Mouse (Mus musculus) left cerebral cortex, adult 2 months (tissue): ENCODE measurements around the gene Ptp4a2. TPM values are rescaled to one million over a fixed set of nuclear protein-coding genes. Genes with fewer than 3 reads are reported as not detected.
A peak's percentile ranks its signal among the peaks of the same experiment; 100 is the strongest.

ENCODE experiments used
- DNase-seq, 2 experiments: peaks; one replicate each; pipeline ENCODE4 v3.0.0; 2021 to 2022; ENCODE audit warnings: low spot score in 2 of 2, mixed read lengths in 1 of 2; ENCODE audit errors: extremely low spot score in 1 of 2
- H3K27ac ChIP-seq: fragments of 200-600 bp; 2 replicates; pipeline ENCODE4 v1.8.1; 2022
- H3K4me3 ChIP-seq: fragments of 200-600 bp; 2 replicates; pipeline ENCODE4 v1.8.1; 2022
- CTCF ChIP-seq: fragments of 200-600 bp; IDR thresholded peaks from 2 replicates; pipeline ENCODE4 v1.8.1; 2022; ENCODE audit warnings: antibody characterized with exemption, mild to moderate bottlenecking, moderate library complexity
- intact Hi-C: fragments of 180-260 bp; cut with DNase I; formaldehyde crosslinking; loops from one replicate; pipeline ENCODE4 v1.15.1; 2025
- total RNA-seq, 2 experiments: library from RNA; stranded (reverse); gene quantifications; 2 replicates each; pipeline ENCODE4 v1.2.3; 2021

Ptp4a2 gene
- total RNA-seq, 2 experiments from 2014 or later: 126 to 131 TPM

DNA sequence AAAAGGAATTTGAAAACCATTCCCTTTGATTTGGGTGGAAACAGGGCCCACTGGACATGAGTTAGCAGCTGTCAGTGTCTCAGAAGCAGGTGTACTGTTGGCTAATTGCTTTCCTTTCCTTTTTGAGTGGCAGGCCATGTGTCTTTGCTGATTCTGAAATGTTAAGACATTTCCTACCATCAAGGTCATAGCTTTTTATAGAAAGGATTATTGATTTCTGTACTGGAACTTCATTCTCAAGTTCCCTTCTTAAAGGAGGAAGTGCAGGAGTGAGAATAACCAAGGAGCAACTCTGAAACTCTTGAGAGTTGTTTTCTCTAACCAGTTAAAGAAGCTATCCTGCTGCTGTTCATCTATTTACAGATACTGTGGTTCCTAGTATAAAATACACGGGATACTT, 18.8 kb downstream of the Ptp4a2 start:
- no peak overlapping the region for H3K4me3 ChIP-seq
- H3K27ac ChIP-seq: no peak overlapping the region
- TF ChIP-seq CTCF: no peak
- no peak for DNase-seq
- intact Hi-C loops: no loop called here

DNA sequence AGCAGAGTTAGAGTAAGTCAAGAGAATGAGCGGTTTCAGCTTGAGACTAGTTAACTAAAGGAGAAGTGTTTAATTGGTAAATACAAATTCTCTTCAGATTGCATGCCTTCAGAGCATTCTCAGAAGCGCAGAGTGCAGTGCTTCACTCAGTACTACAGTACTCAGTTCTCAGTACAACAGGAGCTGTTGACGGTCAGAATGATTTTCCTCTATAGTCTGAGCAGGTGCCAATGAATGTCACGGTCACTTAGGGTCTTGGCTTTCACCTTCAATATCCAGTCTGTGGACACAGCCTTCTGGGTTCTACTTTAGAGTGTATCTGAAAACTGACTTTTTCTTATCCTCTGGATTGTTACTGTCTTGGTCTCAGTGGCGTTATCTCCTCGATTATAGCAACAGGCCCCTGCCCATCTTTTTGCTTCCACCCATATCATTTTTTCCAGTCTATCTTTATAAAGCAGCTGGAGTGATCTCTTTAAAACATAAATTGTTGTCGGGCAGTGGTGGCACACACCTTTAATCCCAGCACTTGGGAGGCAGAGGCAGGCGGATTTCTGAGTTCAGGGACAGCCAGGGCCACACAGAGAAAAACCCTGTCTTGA, 19.4 kb downstream of the Ptp4a2 start:
- TF ChIP-seq CTCF: no peak
- no peak for DNase-seq
- no peak overlapping the region for H3K27ac ChIP-seq
- no peak overlapping the region for H3K4me3 ChIP-seq
- intact Hi-C loops: no loop called here

GRCm38 (mm10) chr4:129834581-129834980, 23.6 kb downstream of the Ptp4a2 start:
- DNase-seq: no peak
- no peak overlapping the region for H3K27ac ChIP-seq
- intact Hi-C loops: no loop called here
- no peak overlapping the region for H3K4me3 ChIP-seq
- TF ChIP-seq CTCF: no peak

DNA sequence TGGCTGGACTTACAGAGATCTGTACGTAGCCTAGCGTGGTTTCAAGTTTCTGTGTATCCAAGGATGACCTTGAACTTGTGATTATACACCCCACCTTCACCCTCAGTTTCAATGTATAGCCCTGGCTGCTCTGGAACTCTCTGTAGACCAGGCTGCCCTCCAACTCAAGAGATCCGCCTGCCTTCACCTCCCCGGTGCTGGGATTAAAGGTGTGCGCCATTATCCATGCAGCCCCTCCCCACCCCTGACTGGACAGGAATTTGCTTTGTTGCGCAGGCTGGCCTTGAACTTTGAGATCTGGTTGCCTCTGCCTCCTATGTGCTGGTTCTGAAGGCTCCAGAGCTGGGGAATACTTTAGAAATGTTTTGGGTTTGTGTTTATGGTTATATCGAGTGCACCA, 24.3 kb downstream of the Ptp4a2 start:
- DNase-seq: no peak
- no peak overlapping the region for H3K4me3 ChIP-seq
- no peak for TF ChIP-seq CTCF
- no peak overlapping the region for H3K27ac ChIP-seq
- intact Hi-C loops: no loop called here

- Histone ChIP-seq H3K27ac (no peak overlapping the region), H3K4me3 (no peak overlapping the region)
- intact Hi-C loops: no loop called here
- no peak for TF ChIP-seq CTCF
- no peak for DNase-seq
Measured at GRCm38 (mm10) chr4:129839866-129840555, 29.0 kb downstream of the Ptp4a2 start.

GRCm38 (mm10) chr4:129846823-129847222, 35.8 kb downstream of the Ptp4a2 start:
- H3K4me3 ChIP-seq: no peak overlapping the region
- peak; percentile 23 for TF ChIP-seq CTCF
- intact Hi-C loops: no loop called here
- no peak overlapping the region for H3K27ac ChIP-seq
- no peak for DNase-seq

- no peak; the same call in none of the 2 replicates for TF ChIP-seq CTCF
Measured at GRCm38 (mm10) chr4:129850491-129850890, 39.5 kb downstream of the Ptp4a2 start.

GRCm38 (mm10) chr4:129851861-129852260, 40.8 kb downstream of the Ptp4a2 start:
- TF ChIP-seq CTCF: no peak
- H3K4me3 ChIP-seq: no peak overlapping the region
- intact Hi-C loops: no loop called here
- 0 out of 2 replicates have a peak overlapping the region, but pooled peaks have one; percentile 3 for H3K27ac ChIP-seq
- DNase-seq: no peak

More at GRCm38 (mm10) chr4:129850491-129850890, 39.5 kb downstream of the Ptp4a2 start:
- H3K4me3 ChIP-seq: no peak overlapping the region
- DNase-seq: no peak
- H3K27ac ChIP-seq: no peak overlapping the region
- intact Hi-C loops: no loop called here

- DNase-seq: no peak
- no peak overlapping the region for H3K4me3 ChIP-seq
- H3K27ac ChIP-seq: no peak overlapping the region
- TF ChIP-seq CTCF: no peak
- intact Hi-C loops: no loop called here
Measured at GRCm38 (mm10) chr4:129853053-129853452, 42.0 kb downstream of the Ptp4a2 start.

DNA sequence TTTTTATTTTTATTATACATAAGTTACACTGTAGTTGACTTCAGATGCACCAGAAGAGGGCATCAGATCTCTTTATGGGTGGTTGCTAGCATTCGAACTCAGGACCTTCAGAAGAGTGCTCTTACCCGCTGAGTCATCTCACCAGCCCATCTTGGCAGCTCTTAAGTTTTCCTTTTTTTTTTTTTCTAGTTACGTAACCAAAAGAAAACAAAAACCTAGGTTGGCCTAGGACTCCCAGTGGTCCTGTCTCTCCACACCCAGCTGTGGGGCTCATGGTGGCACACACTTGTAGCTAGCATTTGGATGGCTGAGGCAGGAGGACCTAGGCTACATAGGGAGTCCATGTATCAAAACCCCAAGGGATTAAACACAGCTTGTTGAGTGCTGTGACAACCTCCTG, 43.0 kb downstream of the Ptp4a2 start:
- Histone ChIP-seq H3K27ac (no peak overlapping the region), H3K4me3 (no peak overlapping the region)
- DNase-seq: no peak
- intact Hi-C loops: no loop called here
- no peak; the same call in 1 of the 2 replicates for TF ChIP-seq CTCF

DNA sequence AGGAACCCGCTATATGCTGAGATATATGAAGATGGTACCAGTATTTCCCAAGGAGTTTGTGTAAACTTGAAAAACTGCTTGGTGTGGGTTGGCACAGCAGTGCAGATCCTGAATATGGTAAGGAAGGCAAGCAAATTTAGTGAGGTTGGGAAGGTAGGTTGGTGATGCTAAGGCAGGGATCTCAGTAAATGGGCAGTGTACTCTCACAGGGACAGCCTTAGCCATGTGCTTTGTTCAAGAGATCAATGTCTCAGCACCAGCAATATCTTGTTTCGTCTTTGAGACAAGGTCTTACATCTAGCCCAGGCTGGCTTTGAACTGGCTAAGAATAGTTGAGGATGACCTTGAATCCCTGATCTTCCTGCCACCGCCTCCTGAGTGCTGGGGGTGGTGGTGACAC, 43.6 kb downstream of the Ptp4a2 start:
- intact Hi-C loops: no loop called here
- no peak for TF ChIP-seq CTCF

DNA sequence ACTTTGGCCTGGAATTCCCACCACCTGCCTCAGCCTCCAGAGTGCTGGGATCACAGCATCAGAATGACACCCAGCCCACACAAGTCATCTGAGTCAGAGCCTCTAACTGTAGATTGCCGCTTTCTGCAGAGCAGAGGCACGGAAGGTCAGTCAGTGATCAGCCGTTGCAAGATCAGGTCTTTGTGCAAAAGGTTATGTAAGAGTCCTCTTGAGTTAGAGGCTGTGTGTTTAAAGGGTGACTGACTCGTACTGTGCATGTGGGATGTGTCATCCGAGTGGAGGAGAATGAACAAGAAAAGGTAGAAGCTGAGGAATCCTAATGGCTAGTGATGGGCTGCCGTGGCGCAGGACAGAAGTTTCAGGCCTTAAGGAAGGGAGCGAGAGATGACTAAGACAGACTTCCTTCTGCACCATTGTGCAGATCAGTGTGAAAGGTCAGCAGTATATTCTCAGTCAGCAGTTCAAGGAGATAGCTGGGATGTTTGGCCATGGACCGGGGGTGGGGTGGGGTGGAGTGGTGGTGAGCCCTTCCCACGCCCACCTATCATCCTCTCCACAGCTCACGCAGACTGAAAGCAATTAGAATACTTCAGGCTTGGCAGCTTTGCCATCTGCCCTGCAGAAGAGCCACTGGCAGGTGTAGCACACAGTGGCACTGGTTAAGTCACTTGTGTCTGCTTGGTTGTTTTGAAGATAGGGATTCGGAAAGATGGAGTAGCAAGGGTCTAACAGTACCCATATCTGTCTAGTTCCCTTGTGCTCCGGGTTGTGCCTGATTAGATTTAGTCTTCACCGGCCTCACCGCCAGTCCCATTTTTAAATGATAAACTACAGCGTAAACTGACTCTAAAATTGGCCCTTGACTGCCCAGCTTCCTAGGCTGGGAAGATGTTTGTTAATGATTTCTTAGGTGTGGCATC, 44.3 kb downstream of the Ptp4a2 start:
- DNase-seq: peak in 1 of 2 experiments; percentile 30
- Histone ChIP-seq H3K4me3 (no peak overlapping the region), H3K27ac (no peak overlapping the region)
- intact Hi-C loops: no loop called here
- no peak for TF ChIP-seq CTCF

More for the DNA sequence above, 43.6 kb downstream of the Ptp4a2 start:
- H3K4me3 ChIP-seq: no peak overlapping the region
- DNase-seq: no peak
- no peak overlapping the region for H3K27ac ChIP-seq
